Mouse (Mus musculus): ENCODE data around the gene Mboat1. TPM values are rescaled to one million over a fixed set of nuclear protein-coding genes. Genes with fewer than 3 reads are reported as not detected.

The Mboat1 gene
- polyA plus RNA-seq, 1 experiment: 6.9 TPM

- DNase-seq: no peak
- TF ChIP-seq POLR2A (IDR thresholded peaks at IDR 0.05; ENCODE audit: low read depth, low read length) (no peak), CTCF (conservative IDR thresholded peaks at IDR 0.05; ENCODE audit: insufficient read depth, insufficient read length, low read depth, low read length) (no peak)
- Histone ChIP-seq H3K27me3 (replicated peaks; ENCODE audit: control insufficient read depth, insufficient read depth, low read length) (no peaks in the 10 kb centered on the region), H3K27ac (ENCODE audit: insufficient read depth, low read depth, low read length) (no peak overlapping the region), H3K4me1 (ENCODE audit: control insufficient read depth, insufficient read depth, low read length) (0 out of 2 replicates have a peak, but pooled peaks cover 4% of the 10 kb centered on the region), H3K4me3 (ENCODE audit: insufficient read depth, low read depth, low read length) (no peak overlapping the region), H3K36me3 (ENCODE audit: control insufficient read depth, insufficient read depth, low read length) (no peaks in the 10 kb centered on the region)
- 75% methylated on average over 6 of the region's 6 CpGs for WGBS
Observed at GRCm38 (mm10) chr13:30137951-30138350, 1.7 kb downstream of the Mboat1 start.

- Histone ChIP-seq H3K4me1 (ENCODE audit: control insufficient read depth, insufficient read depth, low read length) (0 out of 2 replicates have a peak, but pooled peaks cover 6% of the 10 kb centered on the region), H3K4me3 (ENCODE audit: insufficient read depth, low read depth, low read length) (no peak overlapping the region), H3K27ac (ENCODE audit: insufficient read depth, low read depth, low read length) (no peak overlapping the region), H3K36me3 (ENCODE audit: control insufficient read depth, insufficient read depth, low read length) (no peaks in the 10 kb centered on the region), H3K27me3 (replicated peaks; ENCODE audit: control insufficient read depth, insufficient read depth, low read length) (no peaks in the 10 kb centered on the region)
- TF ChIP-seq POLR2A (IDR thresholded peaks at IDR 0.05; ENCODE audit: low read depth, low read length): no peak
- TF ChIP-seq CTCF (conservative IDR thresholded peaks at IDR 0.05; ENCODE audit: insufficient read depth, insufficient read length, low read depth, low read length): no peak
- 91% methylated on average over 5 of the region's 5 CpGs for WGBS
- DNase-seq: no peak
Observed at GRCm38 (mm10) chr13:30140149-30140548, 3.9 kb downstream of the Mboat1 start.

- Histone ChIP-seq H3K4me3 (ENCODE audit: insufficient read depth, low read depth, low read length) (no peak overlapping the region), H3K27me3 (replicated peaks; ENCODE audit: control insufficient read depth, insufficient read depth, low read length) (no peaks in the 10 kb centered on the region), H3K27ac (ENCODE audit: insufficient read depth, low read depth, low read length) (peak overlapping the region; percentile 39; the same call in 1 of the 2 replicates), H3K4me1 (ENCODE audit: control insufficient read depth, insufficient read depth, low read length) (0 out of 2 replicates have a peak, but pooled peaks cover 6% of the 10 kb centered on the region), H3K36me3 (ENCODE audit: control insufficient read depth, insufficient read depth, low read length) (no peaks in the 10 kb centered on the region)
- TF ChIP-seq CTCF (conservative IDR thresholded peaks at IDR 0.05; ENCODE audit: insufficient read depth, insufficient read length, low read depth, low read length): no peak
- no peak for TF ChIP-seq POLR2A (IDR thresholded peaks at IDR 0.05; ENCODE audit: low read depth, low read length)
- no peak for DNase-seq
- 52% methylated on average over 12 of the region's 12 CpGs for WGBS
Observed at GRCm38 (mm10) chr13:30140646-30141045, 4.4 kb downstream of the Mboat1 start.

- Histone ChIP-seq H3K27me3 (replicated peaks; ENCODE audit: control insufficient read depth, insufficient read depth, low read length) (no peaks in the 10 kb centered on the region), H3K36me3 (ENCODE audit: control insufficient read depth, insufficient read depth, low read length) (no peaks in the 10 kb centered on the region), H3K4me1 (ENCODE audit: control insufficient read depth, insufficient read depth, low read length) (peaks cover 10% of the 10 kb centered on the region; the same call in 1 of the 2 replicates), H3K27ac (ENCODE audit: insufficient read depth, low read depth, low read length) (no peak overlapping the region), H3K4me3 (ENCODE audit: insufficient read depth, low read depth, low read length) (no peak overlapping the region)
- no peak for TF ChIP-seq POLR2A (IDR thresholded peaks at IDR 0.05; ENCODE audit: low read depth, low read length)
- TF ChIP-seq CTCF (conservative IDR thresholded peaks at IDR 0.05; ENCODE audit: insufficient read depth, insufficient read length, low read depth, low read length): no peak
- DNase-seq: no peak
- WGBS: 96% methylated on average over 5 of the region's 5 CpGs
Observed at GRCm38 (mm10) chr13:30141996-30142395, 5.7 kb downstream of the Mboat1 start.

- H3K27me3 ChIP-seq (replicated peaks; ENCODE audit: control insufficient read depth, insufficient read depth, low read length): no peaks in the 10 kb centered on the region
- no peak overlapping the region for H3K4me3 ChIP-seq (ENCODE audit: insufficient read depth, low read depth, low read length)
- no peaks in the 10 kb centered on the region for H3K36me3 ChIP-seq (ENCODE audit: control insufficient read depth, insufficient read depth, low read length)
- DNase-seq: peak; percentile 89
- peak overlapping the region; percentile 26 for H3K27ac ChIP-seq (ENCODE audit: insufficient read depth, low read depth, low read length)
- no peak for TF ChIP-seq POLR2A (IDR thresholded peaks at IDR 0.05; ENCODE audit: low read depth, low read length)
- TF ChIP-seq CTCF (conservative IDR thresholded peaks at IDR 0.05; ENCODE audit: insufficient read depth, insufficient read length, low read depth, low read length): no peak
- peaks cover 9% of the 10 kb centered on the region; the same call in 1 of the 2 replicates for H3K4me1 ChIP-seq (ENCODE audit: control insufficient read depth, insufficient read depth, low read length)
- 32% methylated on average over 6 of the region's 6 CpGs for WGBS
Observed at GRCm38 (mm10) chr13:30146468-30146867, 10.2 kb downstream of the Mboat1 start.

GRCm38 (mm10) chr13:30154264-30154663, 18.0 kb downstream of the Mboat1 start:
- WGBS: 49% methylated on average over 4 of the region's 4 CpGs
- H3K36me3 ChIP-seq (ENCODE audit: control insufficient read depth, insufficient read depth, low read length): no peaks in the 10 kb centered on the region
- TF ChIP-seq POLR2A (IDR thresholded peaks at IDR 0.05; ENCODE audit: low read depth, low read length) (no peak), CTCF (conservative IDR thresholded peaks at IDR 0.05; ENCODE audit: insufficient read depth, insufficient read length, low read depth, low read length) (no peak)
- no peak overlapping the region for H3K4me3 ChIP-seq (ENCODE audit: insufficient read depth, low read depth, low read length)
- H3K4me1 ChIP-seq (ENCODE audit: control insufficient read depth, insufficient read depth, low read length): peaks cover 5% of the 10 kb centered on the region; the same call in 1 of the 2 replicates
- no peaks in the 10 kb centered on the region for H3K27me3 ChIP-seq (replicated peaks; ENCODE audit: control insufficient read depth, insufficient read depth, low read length)
- H3K27ac ChIP-seq (ENCODE audit: insufficient read depth, low read depth, low read length): no peak overlapping the region
- no peak for DNase-seq

GRCm38 (mm10) chr13:30159626-30160025, 23.3 kb downstream of the Mboat1 start:
- WGBS: 25% methylated on average over 4 of the region's 4 CpGs
- peaks cover 5% of the 10 kb centered on the region; the same call in 1 of the 2 replicates for H3K4me1 ChIP-seq (ENCODE audit: control insufficient read depth, insufficient read depth, low read length)
- no peak overlapping the region for H3K4me3 ChIP-seq (ENCODE audit: insufficient read depth, low read depth, low read length)
- TF ChIP-seq CTCF (conservative IDR thresholded peaks at IDR 0.05; ENCODE audit: insufficient read depth, insufficient read length, low read depth, low read length): no peak
- no peak for TF ChIP-seq POLR2A (IDR thresholded peaks at IDR 0.05; ENCODE audit: low read depth, low read length)
- no peaks in the 10 kb centered on the region for H3K36me3 ChIP-seq (ENCODE audit: control insufficient read depth, insufficient read depth, low read length)
- H3K27ac ChIP-seq (ENCODE audit: insufficient read depth, low read depth, low read length): peak overlapping the region; percentile 57
- no peaks in the 10 kb centered on the region for H3K27me3 ChIP-seq (replicated peaks; ENCODE audit: control insufficient read depth, insufficient read depth, low read length)
- peak; percentile 69 for DNase-seq
